Mouse (Mus musculus): ENCODE measurements at regions not wholly inside any gene's neighbourhood (a gene's known extent, or its start where the extent isn't known, plus 50 kb on each side); places are given as distances from the start of the nearest gene placed in this dataset.

GRCm38 (mm10) chr2:72674856-72675440 is 199.0 kb downstream of the Cdca7 start:
- DNase-seq (ENCODE audit: low read depth): no peak

GRCm38 (mm10) chr2:72677731-72678130 is 201.8 kb downstream of the Cdca7 start:
- no peak for DNase-seq (ENCODE audit: low read depth)

GRCm38 (mm10) chr2:72688031-72688430 is 212.1 kb downstream of the Cdca7 start:
- no peak for DNase-seq (ENCODE audit: low read depth)

GRCm38 (mm10) chr2:72701081-72701480 is 225.1 kb downstream of the Cdca7 start:
- no peak for DNase-seq (ENCODE audit: low read depth)

GRCm38 (mm10) chr2:72703238-72703637 is 227.3 kb downstream of the Cdca7 start:
- DNase-seq (ENCODE audit: low read depth): no peak

- no peak for DNase-seq (ENCODE audit: low read depth)
These were observed 232.0 kb downstream of the Cdca7 start for GRCm38 (mm10) chr2:72707676-72708659.

- DNase-seq (ENCODE audit: low read depth): no peak
These were observed 241.0 kb downstream of the Cdca7 start for GRCm38 (mm10) chr2:72716931-72717330.

- DNase-seq (ENCODE audit: low read depth): peak; percentile 45
These were observed 251.5 kb downstream of the Sp3 start for GRCm38 (mm10) chr2:72728699-72729098.

GRCm38 (mm10) chr2:72733371-72733770 is 246.9 kb downstream of the Sp3 start:
- DNase-seq (ENCODE audit: low read depth): no peak

- DNase-seq (ENCODE audit: low read depth): no peak
These were observed 245.2 kb downstream of the Sp3 start for GRCm38 (mm10) chr2:72735035-72735434.

- no peak for DNase-seq (ENCODE audit: low read depth)
These were observed 243.6 kb downstream of the Sp3 start for GRCm38 (mm10) chr2:72736685-72737084.

GRCm38 (mm10) chr2:72740391-72741361 is 239.6 kb downstream of the Sp3 start:
- no peak for DNase-seq (ENCODE audit: low read depth)

GRCm38 (mm10) chr2:72741746-72742145 is 238.5 kb downstream of the Sp3 start:
- DNase-seq (ENCODE audit: low read depth): no peak

- no peak for DNase-seq (ENCODE audit: low read depth)
These were observed 236.6 kb downstream of the Sp3 start for GRCm38 (mm10) chr2:72743651-72744050.

GRCm38 (mm10) chr2:72744901-72745300 is 235.3 kb downstream of the Sp3 start:
- no peak for DNase-seq (ENCODE audit: low read depth)

GRCm38 (mm10) chr2:72746476-72747215 is 233.6 kb downstream of the Sp3 start:
- DNase-seq (ENCODE audit: low read depth): no peak

- no peak for DNase-seq (ENCODE audit: low read depth)
These were observed 232.9 kb downstream of the Sp3 start for GRCm38 (mm10) chr2:72747299-72747698.

GRCm38 (mm10) chr2:72749495-72749894 is 230.8 kb downstream of the Sp3 start:
- DNase-seq (ENCODE audit: low read depth): no peak

GRCm38 (mm10) chr2:72751441-72751840 is 228.8 kb downstream of the Sp3 start:
- no peak for DNase-seq (ENCODE audit: low read depth)

GRCm38 (mm10) chr2:72752624-72753176 is 227.5 kb downstream of the Sp3 start:
- no peak for DNase-seq (ENCODE audit: low read depth)
